Mouse (Mus musculus): ENCODE data around the gene Kif6. TPM values are rescaled to one million over a fixed set of nuclear protein-coding genes. Genes with fewer than 3 reads are reported as not detected.

Kif6 gene
- polyA plus RNA-seq, 1 experiment from 2014 or later: 0.92 TPM

DNA sequence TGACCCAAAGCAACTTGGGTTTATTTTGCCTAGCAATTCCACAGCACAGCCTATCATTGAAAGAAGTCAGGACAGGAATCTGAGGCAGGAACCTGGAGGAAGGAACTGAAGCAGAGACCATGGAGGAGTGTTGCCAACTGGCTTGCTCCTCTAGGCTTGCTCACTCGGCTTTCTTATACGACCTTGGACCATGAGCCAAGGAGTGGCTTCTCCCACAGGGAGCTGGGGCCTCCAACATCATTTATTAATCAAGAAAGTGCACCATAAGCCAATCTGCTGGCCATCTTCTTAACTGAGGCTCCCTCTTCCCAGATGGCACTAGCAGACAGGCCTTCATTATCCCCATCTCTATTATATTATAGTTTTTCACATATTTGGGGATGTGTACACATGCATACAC, 119.8 kb downstream of the Kif6 start:
- Histone ChIP-seq H3K4me1 (replicated peaks; ENCODE audit: control insufficient read depth, insufficient read depth, low read length) (no peaks in the 10 kb centered on the region), H3K4me2 (no peak overlapping the region), H3K27ac (ENCODE audit: low read depth, low read length) (no peak overlapping the region), H3K4me3 (ENCODE audit: low read depth, low read length) (no peak overlapping the region), H3K9me3 (ENCODE audit: control insufficient read depth, low read length) (no peaks in the 10 kb centered on the region), H3K27me3 (replicated peaks; ENCODE audit: control insufficient read depth, insufficient read depth, low read length) (no peaks in the 10 kb centered on the region), H3K9ac (ENCODE audit: low read depth, low read length) (no peak overlapping the region), H3K36me3 (ENCODE audit: control insufficient read depth, insufficient read depth, low read length) (no peaks in the 10 kb centered on the region)
- ATAC-seq (replicated peaks; ENCODE audit: low FRiP score) (no peak), DNase-seq (ENCODE audit: low spot score) (no peak)
- WGBS: 86% methylated on average over 2 of the region's 2 CpGs

DNA sequence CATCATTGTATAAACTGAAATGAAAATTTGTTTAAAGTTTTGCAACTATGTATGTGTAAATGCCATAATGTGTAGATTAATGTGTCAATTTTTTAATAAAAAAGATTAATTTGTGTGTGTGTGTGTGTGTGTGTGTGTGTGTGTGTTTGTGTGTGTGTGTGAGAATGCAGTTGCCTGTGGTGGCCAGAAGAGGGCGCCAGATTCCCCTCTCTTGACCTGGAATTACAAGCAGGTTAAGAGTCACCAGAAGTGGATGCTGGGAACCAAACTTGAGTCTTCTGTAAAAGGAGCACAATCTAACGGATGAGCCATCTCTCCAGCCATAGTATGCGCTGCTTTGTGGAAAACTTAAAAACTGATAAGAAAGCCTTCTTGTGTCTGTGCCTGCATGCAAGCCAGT, 121.4 kb downstream of the Kif6 start:
- no peaks in the 10 kb centered on the region for H3K9me3 ChIP-seq (ENCODE audit: control insufficient read depth, low read length)
- H3K4me3 ChIP-seq (ENCODE audit: low read depth, low read length): no peak overlapping the region
- H3K36me3 ChIP-seq (ENCODE audit: control insufficient read depth, insufficient read depth, low read length): no peaks in the 10 kb centered on the region
- no peak for ATAC-seq (replicated peaks; ENCODE audit: low FRiP score)
- no peak overlapping the region for H3K4me2 ChIP-seq
- H3K9ac ChIP-seq (ENCODE audit: low read depth, low read length): no peak overlapping the region
- H3K27ac ChIP-seq (ENCODE audit: low read depth, low read length): no peak overlapping the region
- no peak for DNase-seq (ENCODE audit: low spot score)
- H3K4me1 ChIP-seq (replicated peaks; ENCODE audit: control insufficient read depth, insufficient read depth, low read length): no peaks in the 10 kb centered on the region
- H3K27me3 ChIP-seq (replicated peaks; ENCODE audit: control insufficient read depth, insufficient read depth, low read length): no peaks in the 10 kb centered on the region
- 68% methylated on average over 3 of the region's 3 CpGs for WGBS

DNA sequence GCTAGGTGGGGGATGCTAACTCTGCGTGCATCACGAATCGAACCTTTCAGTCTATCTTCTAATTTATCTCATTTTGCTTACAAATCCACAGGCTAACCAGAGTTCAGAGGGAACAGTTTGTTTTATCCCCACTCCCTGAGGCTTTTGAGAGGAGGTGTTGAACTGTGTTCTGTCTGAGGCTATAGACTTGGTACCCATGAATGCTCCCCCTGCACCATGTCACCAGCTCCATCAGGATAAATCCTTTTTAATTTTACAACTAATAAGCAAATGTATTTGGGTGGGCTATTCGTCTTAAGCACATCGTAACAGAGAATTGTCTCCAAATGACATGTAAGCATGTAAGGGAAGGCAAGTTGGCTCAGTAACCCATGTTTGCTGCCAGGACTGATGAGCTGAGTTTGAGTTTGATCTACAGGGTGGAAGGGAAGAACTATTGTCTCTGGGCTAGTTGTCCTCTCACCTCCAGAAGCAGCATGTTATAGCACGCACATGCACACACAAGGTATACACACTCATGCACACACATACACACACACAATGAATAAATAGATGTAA, 122.4 kb downstream of the Kif6 start:
- WGBS: 92% methylated on average over 6 of the region's 6 CpGs
- H3K27me3 ChIP-seq (replicated peaks; ENCODE audit: control insufficient read depth, insufficient read depth, low read length): no peaks in the 10 kb centered on the region
- DNase-seq (ENCODE audit: low spot score) (no peak), ATAC-seq (replicated peaks; ENCODE audit: low FRiP score) (no peak)
- H3K9me3 ChIP-seq (ENCODE audit: control insufficient read depth, low read length): no peaks in the 10 kb centered on the region
- H3K4me3 ChIP-seq (ENCODE audit: low read depth, low read length): no peak overlapping the region
- no peak overlapping the region for H3K9ac ChIP-seq (ENCODE audit: low read depth, low read length)
- no peaks in the 10 kb centered on the region for H3K36me3 ChIP-seq (ENCODE audit: control insufficient read depth, insufficient read depth, low read length)
- H3K4me2 ChIP-seq: no peak overlapping the region
- no peak overlapping the region for H3K27ac ChIP-seq (ENCODE audit: low read depth, low read length)
- H3K4me1 ChIP-seq (replicated peaks; ENCODE audit: control insufficient read depth, insufficient read depth, low read length): no peaks in the 10 kb centered on the region

DNA sequence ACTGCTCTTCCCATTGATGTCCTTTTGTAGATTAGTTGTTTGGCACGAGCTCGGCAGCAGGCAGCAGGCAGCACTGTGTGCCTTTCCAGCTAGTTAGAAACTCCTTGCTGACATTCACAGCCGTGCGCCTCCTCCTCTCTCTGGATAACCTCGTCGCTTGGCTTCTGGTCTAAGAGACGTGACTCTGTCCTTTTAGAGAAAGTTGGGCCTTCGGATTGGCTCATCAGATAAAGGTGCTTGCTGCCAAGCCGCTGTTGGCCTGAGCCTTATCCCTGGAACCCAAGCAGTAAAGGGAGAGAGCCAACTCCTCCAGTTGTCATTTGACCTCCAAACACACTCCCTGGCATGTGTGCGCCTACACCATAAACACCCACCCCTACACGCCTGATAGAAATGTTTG, 123.4 kb downstream of the Kif6 start:
- H3K4me3 ChIP-seq (ENCODE audit: low read depth, low read length): no peak overlapping the region
- no peak overlapping the region for H3K9ac ChIP-seq (ENCODE audit: low read depth, low read length)
- no peak overlapping the region for H3K4me2 ChIP-seq
- H3K4me1 ChIP-seq (replicated peaks; ENCODE audit: control insufficient read depth, insufficient read depth, low read length): no peaks in the 10 kb centered on the region
- no peak overlapping the region for H3K27ac ChIP-seq (ENCODE audit: low read depth, low read length)
- H3K36me3 ChIP-seq (ENCODE audit: control insufficient read depth, insufficient read depth, low read length): no peaks in the 10 kb centered on the region
- H3K9me3 ChIP-seq (ENCODE audit: control insufficient read depth, low read length): no peaks in the 10 kb centered on the region
- DNase-seq (ENCODE audit: low spot score) (no peak), ATAC-seq (replicated peaks; ENCODE audit: low FRiP score) (no peak)
- H3K27me3 ChIP-seq (replicated peaks; ENCODE audit: control insufficient read depth, insufficient read depth, low read length): no peaks in the 10 kb centered on the region
- 68% methylated on average over 11 of the region's 11 CpGs for WGBS

DNA sequence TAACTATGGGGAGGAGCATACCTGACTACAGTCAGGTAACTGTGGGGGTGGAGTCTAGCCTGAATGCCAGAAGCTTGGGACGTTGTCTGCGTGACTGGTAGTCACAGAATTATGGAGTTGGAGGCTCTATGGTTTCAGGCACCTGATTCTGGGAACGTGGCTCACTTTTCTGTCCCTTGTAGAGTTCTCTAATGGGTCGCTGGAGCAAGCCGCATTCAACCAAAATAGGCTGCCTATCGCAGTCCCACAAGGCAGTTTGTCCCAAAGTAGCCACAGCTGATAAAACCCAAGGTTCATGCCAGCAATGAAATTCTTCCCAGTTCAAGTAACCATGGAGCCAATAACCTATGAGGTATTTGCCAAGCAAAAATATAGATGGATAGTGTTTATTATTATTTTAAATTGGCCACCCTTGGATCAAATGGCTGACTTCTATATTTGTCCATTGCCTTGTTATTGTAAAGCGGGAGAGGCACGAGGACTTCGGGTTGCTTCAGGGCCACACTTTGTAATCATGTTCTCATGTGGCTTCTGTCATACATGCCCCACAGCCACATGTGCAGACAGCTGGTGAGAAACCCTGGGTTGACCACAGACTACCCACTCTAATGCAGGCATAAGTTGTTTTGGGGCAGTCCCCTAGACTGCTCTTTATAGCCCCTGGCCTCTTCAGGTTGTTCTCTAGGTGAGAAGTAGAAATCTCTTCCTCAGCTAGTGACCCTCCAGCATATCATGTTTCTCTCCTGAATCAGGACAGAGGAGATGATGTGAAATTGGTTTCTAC, 125.2 kb downstream of the Kif6 start:
- Histone ChIP-seq H3K36me3 (ENCODE audit: control insufficient read depth, insufficient read depth, low read length) (no peaks in the 10 kb centered on the region), H3K27ac (ENCODE audit: low read depth, low read length) (no peak overlapping the region), H3K9ac (ENCODE audit: low read depth, low read length) (no peak overlapping the region), H3K4me3 (ENCODE audit: low read depth, low read length) (no peak overlapping the region), H3K4me2 (no peak overlapping the region), H3K9me3 (ENCODE audit: control insufficient read depth, low read length) (no peaks in the 10 kb centered on the region), H3K4me1 (replicated peaks; ENCODE audit: control insufficient read depth, insufficient read depth, low read length) (no peaks in the 10 kb centered on the region), H3K27me3 (replicated peaks; ENCODE audit: control insufficient read depth, insufficient read depth, low read length) (no peaks in the 10 kb centered on the region)
- ATAC-seq (replicated peaks; ENCODE audit: low FRiP score) (no peak), DNase-seq (ENCODE audit: low spot score) (no peak)
- WGBS: 81% methylated on average over 9 of the region's 9 CpGs

DNA sequence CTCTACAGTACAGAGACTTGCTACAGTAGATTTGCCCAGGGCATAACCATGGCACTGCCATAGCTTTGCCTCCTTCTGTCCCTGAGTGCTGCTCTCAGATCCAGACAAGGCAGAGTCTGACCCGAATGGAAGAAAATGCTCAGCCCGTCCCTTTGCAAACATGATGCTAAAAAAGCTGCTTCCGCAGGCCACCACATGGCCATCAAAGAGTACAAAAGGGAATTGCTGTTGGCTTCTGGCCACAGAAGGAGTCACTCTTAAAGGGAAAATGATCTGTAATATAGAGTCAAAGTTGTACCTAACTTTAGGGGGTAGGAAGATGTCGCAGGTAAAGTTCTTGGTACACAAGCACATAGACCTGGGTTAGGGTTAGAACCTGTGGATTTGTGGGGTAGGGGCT, 126.2 kb downstream of the Kif6 start:
- ATAC-seq (replicated peaks; ENCODE audit: low FRiP score) (no peak), DNase-seq (ENCODE audit: low spot score) (no peak)
- no peak overlapping the region for H3K4me3 ChIP-seq (ENCODE audit: low read depth, low read length)
- H3K4me2 ChIP-seq: no peak overlapping the region
- H3K27me3 ChIP-seq (replicated peaks; ENCODE audit: control insufficient read depth, insufficient read depth, low read length): no peaks in the 10 kb centered on the region
- no peaks in the 10 kb centered on the region for H3K36me3 ChIP-seq (ENCODE audit: control insufficient read depth, insufficient read depth, low read length)
- H3K4me1 ChIP-seq (replicated peaks; ENCODE audit: control insufficient read depth, insufficient read depth, low read length): no peaks in the 10 kb centered on the region
- no peak overlapping the region for H3K9ac ChIP-seq (ENCODE audit: low read depth, low read length)
- 87% methylated on average over 4 of the region's 4 CpGs for WGBS
- H3K9me3 ChIP-seq (ENCODE audit: control insufficient read depth, low read length): no peaks in the 10 kb centered on the region
- no peak overlapping the region for H3K27ac ChIP-seq (ENCODE audit: low read depth, low read length)

DNA sequence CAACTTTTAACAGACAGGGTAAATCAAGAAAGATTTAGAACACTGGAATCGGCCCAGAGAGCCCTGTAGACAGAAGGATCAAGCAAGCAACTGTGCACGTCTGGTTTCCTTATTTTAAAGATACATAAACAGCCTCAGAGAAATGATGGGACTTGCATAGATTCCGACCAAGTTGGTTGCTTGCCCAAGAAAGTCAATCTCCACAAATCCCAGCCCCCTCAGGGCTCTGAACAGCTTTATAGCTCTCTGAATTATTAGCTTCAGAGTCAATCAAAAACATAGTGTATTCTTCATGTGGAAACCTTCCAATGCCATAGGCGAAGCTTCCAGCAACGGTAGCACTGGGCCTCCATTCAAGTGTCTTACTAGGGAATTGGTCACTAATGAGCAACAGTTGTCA, 127.0 kb downstream of the Kif6 start:
- Histone ChIP-seq H3K4me2 (no peak overlapping the region), H3K4me3 (ENCODE audit: low read depth, low read length) (no peak overlapping the region), H3K27me3 (replicated peaks; ENCODE audit: control insufficient read depth, insufficient read depth, low read length) (no peaks in the 10 kb centered on the region), H3K4me1 (replicated peaks; ENCODE audit: control insufficient read depth, insufficient read depth, low read length) (no peaks in the 10 kb centered on the region), H3K9ac (ENCODE audit: low read depth, low read length) (no peak overlapping the region), H3K9me3 (ENCODE audit: control insufficient read depth, low read length) (no peaks in the 10 kb centered on the region), H3K36me3 (ENCODE audit: control insufficient read depth, insufficient read depth, low read length) (no peaks in the 10 kb centered on the region), H3K27ac (ENCODE audit: low read depth, low read length) (no peak overlapping the region)
- 77% methylated on average over 5 of the region's 5 CpGs for WGBS
- no peak for DNase-seq (ENCODE audit: low spot score)
- no peak for ATAC-seq (replicated peaks; ENCODE audit: low FRiP score)

DNA sequence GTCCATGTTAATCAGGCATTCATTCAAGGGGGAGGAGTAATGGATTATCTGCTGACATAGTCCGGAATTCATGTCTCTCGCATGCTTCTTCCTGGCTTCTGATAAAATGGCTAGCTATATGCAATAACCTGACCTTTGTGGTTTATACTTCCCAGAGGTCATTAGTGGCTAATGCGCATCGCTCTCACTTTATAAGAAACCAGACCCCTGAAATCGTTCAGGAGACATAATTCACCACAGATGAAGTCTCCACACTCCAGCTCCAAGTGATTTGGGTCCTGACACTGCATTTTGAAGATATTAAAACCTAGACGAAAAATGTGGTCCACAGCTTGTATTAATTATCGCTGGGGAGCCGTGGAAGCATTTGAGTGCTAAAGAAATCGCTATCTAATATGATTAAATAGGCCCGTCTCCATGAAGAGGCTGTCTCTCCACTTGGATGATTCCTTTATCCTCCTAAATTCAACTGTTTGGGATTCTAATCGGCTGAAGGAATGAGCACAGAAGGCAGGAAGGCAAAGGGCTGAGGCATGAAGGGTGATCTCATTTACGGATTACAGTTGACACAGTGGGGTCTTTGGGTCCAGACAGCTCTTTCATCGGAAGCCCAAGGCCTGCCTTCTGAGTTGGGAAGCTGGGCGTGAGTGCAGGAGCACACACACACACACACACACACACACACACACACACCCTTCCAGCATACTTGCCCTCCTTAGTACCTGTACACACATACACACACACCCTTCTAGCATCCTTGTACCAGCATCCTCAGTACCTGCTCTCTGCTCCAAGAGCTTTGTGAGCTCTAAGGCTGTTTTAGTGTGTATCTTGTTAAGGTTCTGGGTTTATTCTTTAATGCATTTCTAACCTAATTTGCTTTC, 128.9 kb downstream of the Kif6 start:
- Histone ChIP-seq H3K4me2 (no peak overlapping the region), H3K9me3 (ENCODE audit: control insufficient read depth, low read length) (no peaks in the 10 kb centered on the region), H3K27me3 (replicated peaks; ENCODE audit: control insufficient read depth, insufficient read depth, low read length) (no peaks in the 10 kb centered on the region), H3K4me3 (ENCODE audit: low read depth, low read length) (no peak overlapping the region), H3K4me1 (replicated peaks; ENCODE audit: control insufficient read depth, insufficient read depth, low read length) (no peaks in the 10 kb centered on the region), H3K9ac (ENCODE audit: low read depth, low read length) (no peak overlapping the region), H3K36me3 (ENCODE audit: control insufficient read depth, insufficient read depth, low read length) (no peaks in the 10 kb centered on the region), H3K27ac (ENCODE audit: low read depth, low read length) (no peak overlapping the region)
- WGBS: 63% methylated on average over 14 of the region's 14 CpGs
- no peak for ATAC-seq (replicated peaks; ENCODE audit: low FRiP score)
- DNase-seq (ENCODE audit: low spot score): no peak

Measured in liver, embryonic 11.5 days (tissue).